Mouse (Mus musculus): ENCODE measurements around the gene Wasf1.

Gene Wasf1

GRCm38 (mm10) chr10:40882831-40883643, at the start of gene Wasf1, which contains the start of gene Cdc40:
Gene Wasf1, plus strand, starts transcription at chr10:40883475.
Gene Cdc40, minus strand, starts transcription at chr10:40883311.
- peak; percentile 93 to 95 for DNase-seq

- no peak for DNase-seq
Measured at GRCm38 (mm10) chr10:40840086-40840485, 43.2 kb upstream of the Wasf1 start.

- DNase-seq: no peak
Measured at GRCm38 (mm10) chr10:40843841-40844240, 39.4 kb upstream of the Wasf1 start.

- DNase-seq: no peak
Measured at GRCm38 (mm10) chr10:40844546-40844945, 38.7 kb upstream of the Wasf1 start.

GRCm38 (mm10) chr10:40845626-40846025, 37.6 kb upstream of the Wasf1 start:
- no peak for DNase-seq

- no peak for DNase-seq
Measured at GRCm38 (mm10) chr10:40847176-40847874, 36.0 kb upstream of the Wasf1 start.

- DNase-seq: no peak
Measured at GRCm38 (mm10) chr10:40850644-40851043, 32.6 kb upstream of the Wasf1 start.

GRCm38 (mm10) chr10:40851138-40851537, 32.1 kb upstream of the Wasf1 start:
- DNase-seq: peak in 1 of 2 experiments; percentile 12

GRCm38 (mm10) chr10:40855616-40856015, 27.7 kb upstream of the Wasf1 start:
- DNase-seq: no peak

GRCm38 (mm10) chr10:40856703-40857102, 26.6 kb upstream of the Wasf1 start:
- DNase-seq: no peak

- DNase-seq: no peak
Measured at GRCm38 (mm10) chr10:40857599-40857998, 25.7 kb upstream of the Wasf1 start.

- DNase-seq: no peak
Measured at GRCm38 (mm10) chr10:40868081-40868480, 15.2 kb upstream of the Wasf1 start.

GRCm38 (mm10) chr10:40871301-40871700, 12.0 kb upstream of the Wasf1 start:
- peak; percentile 23 to 48 for DNase-seq

GRCm38 (mm10) chr10:40872052-40872451, 11.2 kb upstream of the Wasf1 start:
- DNase-seq: no peak

GRCm38 (mm10) chr10:40878246-40878645, 5.0 kb upstream of the Wasf1 start:
- no peak for DNase-seq

GRCm38 (mm10) chr10:40879969-40880368, 3.3 kb upstream of the Wasf1 start:
- DNase-seq: no peak

- no peak for DNase-seq
Measured at GRCm38 (mm10) chr10:40881236-40881635, 2.0 kb upstream of the Wasf1 start.

- no peak for DNase-seq
Measured at GRCm38 (mm10) chr10:40882333-40882732, 942 bp upstream of the Wasf1 start.

GRCm38 (mm10) chr10:40883644-40884278, 486 bp downstream of the Wasf1 start:
- DNase-seq: no peak

GRCm38 (mm10) chr10:40884279-40884806, 1.1 kb downstream of the Wasf1 start:
- DNase-seq: peak; percentile 11 to 14

GRCm38 (mm10) chr10:40885432-40885831, 2.2 kb downstream of the Wasf1 start:
- DNase-seq: no peak

- DNase-seq: no peak
Measured at GRCm38 (mm10) chr10:40887316-40887715, 4.0 kb downstream of the Wasf1 start.

- DNase-seq: no peak
Measured at GRCm38 (mm10) chr10:40889146-40889545, 5.9 kb downstream of the Wasf1 start.

Data from lung, adult 18-20 months (tissue).